Mouse (Mus musculus) CH12F3 (cell line): ENCODE data around the gene Thtpa.

Source experiments
- in situ Hi-C: fragments of 300-500 bp; cut with MboI; formaldehyde crosslinking; loops from 2 replicates; pipeline ENCODE4 v1.14.3; 2020; ENCODE audit warnings: low sequenced_read_pairs

Thtpa gene

GRCm38 (mm10) chr14:55104365-55104764, 9.8 kb downstream of the Thtpa start:
- in situ Hi-C loops: no loop called here

GRCm38 (mm10) chr14:55105386-55105785, 10.8 kb downstream of the Thtpa start:
- in situ Hi-C loops: no loop called here

DNA sequence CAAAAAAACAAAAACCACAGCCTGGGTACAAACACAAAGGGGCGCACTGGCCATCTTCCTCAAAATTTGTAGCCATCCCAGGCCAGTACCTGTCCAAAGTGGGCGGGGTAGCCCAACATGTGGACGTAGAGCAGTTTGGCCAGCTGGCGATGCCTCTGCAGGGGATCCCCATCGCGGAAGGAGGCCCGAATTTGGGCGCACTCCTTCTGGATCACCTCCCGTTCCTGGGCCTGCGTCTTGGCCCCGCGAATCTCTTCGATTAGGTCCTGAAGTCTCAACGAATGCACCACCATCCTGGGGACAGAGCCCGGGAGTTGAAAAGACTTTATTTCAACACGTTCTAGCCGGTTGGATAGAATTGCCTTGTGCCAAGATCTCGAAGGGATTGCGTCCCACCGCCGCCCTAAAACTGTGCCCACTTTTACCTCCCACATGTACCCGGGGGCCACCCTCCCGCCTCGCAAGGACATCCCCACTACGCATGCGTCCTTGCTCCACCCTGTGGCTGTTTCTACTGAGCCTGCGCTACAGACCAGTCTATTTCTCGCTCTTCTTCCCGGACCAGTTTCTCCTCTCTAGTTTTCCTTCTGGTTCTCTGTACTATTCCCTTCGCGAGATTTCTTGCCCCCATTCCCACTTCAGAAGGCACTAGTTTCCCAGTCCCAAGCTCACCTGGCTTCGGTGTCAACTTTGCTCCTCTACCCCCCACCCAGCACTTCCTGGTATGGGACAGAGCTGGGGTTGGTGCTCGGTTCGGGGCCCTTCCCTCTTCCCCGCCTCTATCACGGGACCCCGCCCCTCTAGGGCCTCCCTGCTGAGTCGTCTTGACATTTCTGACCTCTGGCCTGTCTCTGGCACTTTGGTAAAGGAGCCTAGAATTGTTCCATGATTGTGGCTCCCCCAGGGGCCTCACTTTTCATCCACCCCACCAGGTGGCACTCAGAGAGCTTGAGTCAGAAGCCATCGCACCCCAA, 11.5 kb downstream of the Thtpa start, which contains the start of gene Ap1g2:
TSS of gene Ap1g2 (minus strand) at position 758 of the 974 bp plus-strand sequence.
- in situ Hi-C loops: no loop called here

GRCm38 (mm10) chr14:55106990-55107389, 12.4 kb downstream of the Thtpa start:
- in situ Hi-C loops: no loop called here

DNA sequence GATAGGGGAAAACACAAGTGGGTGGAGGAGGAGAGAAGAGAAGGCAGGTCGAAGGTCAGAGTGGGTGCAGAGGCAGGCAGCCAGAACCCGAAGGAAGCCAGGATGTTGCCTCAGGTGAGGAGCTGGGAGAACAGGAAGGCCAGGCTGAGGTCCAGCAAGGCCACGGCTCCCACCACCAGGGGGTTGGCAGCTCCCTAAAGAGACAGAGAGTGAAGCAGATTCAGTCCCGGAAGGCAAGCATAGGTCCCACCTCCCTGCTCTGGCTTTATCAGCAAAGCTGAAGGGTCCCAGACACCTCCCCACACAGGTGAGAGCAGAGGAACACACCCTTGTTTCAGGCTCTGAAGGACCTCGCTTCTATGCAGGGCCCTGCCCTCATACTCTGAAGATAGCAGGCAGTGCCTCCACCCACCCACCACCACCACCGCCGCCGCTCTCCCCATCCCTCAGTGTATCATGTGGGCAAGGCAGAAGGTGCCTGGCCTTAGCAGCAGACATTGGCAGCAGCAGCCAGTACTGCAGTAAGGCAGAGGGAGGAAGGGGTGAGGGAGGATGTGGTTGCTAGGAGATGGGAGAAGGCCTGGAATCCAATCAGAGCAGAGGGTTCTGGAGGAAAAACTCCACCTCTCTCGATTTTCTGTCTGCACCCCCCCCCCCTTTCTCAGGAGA, 13.8 kb downstream of the Thtpa start:
- in situ Hi-C loops: no loop called here

- in situ Hi-C loops: no loop called here
Measured at GRCm38 (mm10) chr14:55109048-55109873, 14.7 kb downstream of the Thtpa start.

GRCm38 (mm10) chr14:55110076-55110475, 15.5 kb downstream of the Thtpa start:
- in situ Hi-C loops: no loop called here

DNA sequence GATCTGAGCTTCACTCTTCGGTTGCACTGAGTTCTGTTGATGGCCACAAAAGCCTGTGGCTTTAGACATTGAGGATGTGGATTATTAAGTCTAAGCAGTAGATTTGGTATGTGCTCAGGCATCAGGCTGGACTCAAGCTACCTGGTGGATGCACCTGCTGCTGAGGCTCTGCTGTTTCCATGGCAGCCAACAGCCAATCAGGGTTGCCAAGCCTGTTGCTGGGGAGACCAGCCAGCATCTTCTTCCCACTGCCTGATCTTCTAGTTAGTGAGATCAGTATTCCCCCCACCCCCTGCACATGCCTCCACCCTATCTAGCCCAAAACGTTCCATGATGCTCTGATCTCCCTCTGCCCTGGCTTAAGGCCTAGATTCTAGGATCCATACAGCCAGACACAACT, 17.1 kb downstream of the Thtpa start:
- in situ Hi-C loops: no loop called here

- in situ Hi-C loops: no loop called here
Measured at GRCm38 (mm10) chr14:55113351-55113974, 18.9 kb downstream of the Thtpa start.

GRCm38 (mm10) chr14:55113975-55114645, 19.5 kb downstream of the Thtpa start:
- in situ Hi-C loops: no loop called here

DNA sequence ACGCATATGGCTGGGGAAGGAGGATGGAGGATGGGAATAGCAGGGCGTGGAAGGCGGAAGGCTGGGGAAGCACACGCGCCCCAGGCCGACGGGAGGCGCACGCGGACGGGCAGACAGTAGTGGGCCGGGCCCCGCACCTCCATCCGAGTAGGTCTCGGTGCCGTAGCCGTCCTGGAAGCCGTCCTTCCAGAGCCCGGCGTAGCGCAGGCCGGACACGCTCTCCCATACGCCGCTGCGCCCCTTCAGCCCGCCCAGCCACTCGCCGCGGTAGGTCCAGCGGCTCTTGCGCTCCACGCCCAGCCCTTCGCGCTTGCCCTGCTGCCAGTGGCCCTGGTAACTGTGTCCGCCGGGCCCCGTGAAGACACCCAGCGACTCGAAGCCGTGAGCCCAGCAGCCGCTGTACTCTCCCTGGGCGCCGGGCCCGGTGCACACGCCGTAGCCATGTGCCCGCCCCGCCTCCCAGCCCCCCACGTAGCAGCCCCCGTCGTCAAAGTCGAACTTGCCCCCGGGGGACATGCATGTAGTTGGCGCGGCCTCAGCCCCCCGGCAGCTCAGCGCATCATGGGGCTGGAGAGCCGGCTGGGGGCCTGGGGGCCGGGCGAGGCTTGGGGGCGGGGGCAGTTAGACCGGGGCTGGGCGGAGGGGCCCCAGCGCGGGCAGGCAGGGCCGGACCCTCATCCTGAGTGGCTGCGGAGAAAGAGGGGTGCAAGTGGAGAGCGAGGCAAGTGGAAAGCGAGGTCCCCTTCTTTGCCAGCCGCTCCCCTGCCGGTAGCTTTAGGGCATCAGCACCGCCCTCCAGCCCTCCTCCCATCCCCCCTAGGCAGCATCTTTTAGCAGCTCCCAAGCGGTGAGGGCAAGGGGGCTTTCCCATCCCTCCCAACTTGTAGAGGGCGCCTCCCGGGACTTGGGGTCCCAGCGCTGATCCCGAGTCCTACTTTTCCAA, 20.4 kb downstream of the Thtpa start:
- in situ Hi-C loops: no loop called here

DNA sequence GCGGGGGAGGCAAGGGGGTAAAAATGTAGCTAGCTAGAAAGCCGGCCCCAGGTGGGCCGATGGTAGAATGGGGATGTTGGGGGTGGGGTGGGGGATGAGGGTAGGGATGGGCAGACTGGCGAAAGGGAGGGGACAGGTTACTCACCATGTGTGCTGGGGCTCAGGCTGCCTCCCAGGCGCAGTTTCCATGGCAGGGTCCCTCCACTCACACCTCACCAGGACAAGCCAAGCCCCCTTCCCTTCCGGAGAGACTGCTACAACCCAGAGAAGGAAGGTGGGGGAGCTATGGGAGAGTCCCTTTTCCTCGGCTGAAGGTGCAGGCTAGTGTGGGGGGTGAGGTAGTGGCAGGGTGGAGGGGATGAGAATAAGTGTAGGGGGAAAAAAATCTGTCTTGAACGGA, 21.3 kb downstream of the Thtpa start:
- in situ Hi-C loops: no loop called here

DNA sequence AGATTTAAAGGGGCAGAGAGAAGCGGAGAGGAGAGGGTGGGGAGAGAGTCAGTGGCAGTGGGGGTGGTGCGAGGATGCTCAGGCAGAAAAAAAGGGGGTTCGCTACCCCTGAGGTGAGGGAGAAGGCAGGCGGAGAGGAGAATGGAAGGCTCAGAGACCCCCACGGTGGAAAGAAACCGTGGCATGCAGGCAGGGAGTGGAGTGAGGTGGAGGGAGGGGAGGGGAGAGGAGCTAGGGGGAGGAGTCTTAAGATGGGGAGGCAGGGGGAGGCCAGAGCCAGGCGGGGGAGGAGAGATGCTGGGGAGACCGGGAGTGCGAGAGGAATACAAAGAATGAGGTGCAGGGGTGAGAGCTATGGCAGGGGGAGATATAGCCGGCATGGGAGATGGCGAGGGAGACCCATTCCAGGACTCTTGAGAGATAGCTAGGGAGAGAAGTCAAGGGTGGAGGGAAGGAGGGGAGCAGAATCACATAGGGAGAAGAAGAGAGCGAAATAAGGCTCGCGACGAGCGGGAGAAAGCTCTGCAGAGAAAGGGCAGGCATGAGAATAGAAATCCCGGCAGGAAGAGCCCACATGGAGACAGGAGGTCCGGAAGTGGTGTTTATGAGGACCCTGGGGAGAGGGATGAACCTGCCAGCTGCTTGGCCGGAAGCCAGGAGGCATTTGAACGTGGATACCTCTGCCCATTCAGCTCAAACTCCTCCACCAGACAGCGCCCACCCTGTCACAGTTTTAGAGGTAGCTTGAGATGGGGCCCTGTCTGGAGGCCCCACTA, 22.0 kb downstream of the Thtpa start, which contains the start of gene Jph4:
TSS of gene Jph4 (minus strand) at position 511 of the 776 bp plus-strand sequence.
- in situ Hi-C loops: no loop called here

DNA sequence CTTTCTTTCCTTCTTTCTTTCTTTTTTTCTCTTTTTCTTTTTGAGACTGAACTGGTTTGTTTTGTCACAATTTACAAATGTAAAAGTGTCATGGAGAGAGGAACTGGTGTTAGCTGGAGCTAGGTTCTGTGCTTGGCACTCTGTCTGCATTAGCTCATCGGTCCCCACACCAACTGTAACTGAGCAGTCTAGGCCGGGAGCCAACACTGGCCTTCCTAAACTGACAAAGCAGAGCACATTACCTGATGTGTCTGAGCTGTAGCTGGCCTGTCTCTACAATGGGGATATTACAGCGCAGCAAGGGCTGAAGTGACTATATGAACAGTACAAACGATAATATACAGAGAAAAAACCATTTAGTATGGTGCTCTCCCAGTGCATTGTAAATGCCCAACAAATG, 24.3 kb downstream of the Thtpa start:
- in situ Hi-C loops: no loop called here

DNA sequence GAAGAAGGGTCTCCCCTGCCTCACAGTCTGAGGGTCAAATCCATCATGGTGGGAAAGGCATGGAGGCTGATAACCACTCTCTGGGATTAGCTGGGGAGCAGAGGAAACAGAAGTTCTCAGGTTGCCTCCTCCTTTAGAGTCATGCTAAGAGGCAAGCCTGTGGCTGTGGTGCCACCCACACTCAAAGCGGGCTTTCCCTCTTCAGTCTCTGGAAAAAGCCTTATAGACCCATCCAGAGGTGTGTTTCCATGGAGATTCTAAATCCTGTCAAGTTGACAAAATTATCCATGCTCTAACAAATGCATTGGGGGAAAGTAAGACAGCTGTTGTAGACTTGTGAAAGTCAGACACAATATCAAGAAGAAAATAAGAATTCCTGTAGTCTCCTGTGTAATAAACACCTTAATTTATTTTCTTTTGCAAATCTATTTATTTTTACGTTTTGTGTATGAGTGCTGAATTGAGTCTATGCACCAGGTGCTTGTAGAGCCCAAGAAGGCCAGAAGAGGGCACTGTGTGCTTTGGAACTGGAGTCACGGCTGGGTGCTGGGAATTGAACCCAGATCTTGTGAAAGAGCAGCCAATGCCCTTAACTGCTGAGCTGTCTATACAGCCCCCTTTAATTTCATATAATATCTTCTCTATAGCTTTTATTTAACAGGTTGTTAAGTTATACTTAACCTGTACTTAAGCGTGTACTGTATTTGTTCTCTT, 25.0 kb downstream of the Thtpa start:
- in situ Hi-C loops: no loop called here

DNA sequence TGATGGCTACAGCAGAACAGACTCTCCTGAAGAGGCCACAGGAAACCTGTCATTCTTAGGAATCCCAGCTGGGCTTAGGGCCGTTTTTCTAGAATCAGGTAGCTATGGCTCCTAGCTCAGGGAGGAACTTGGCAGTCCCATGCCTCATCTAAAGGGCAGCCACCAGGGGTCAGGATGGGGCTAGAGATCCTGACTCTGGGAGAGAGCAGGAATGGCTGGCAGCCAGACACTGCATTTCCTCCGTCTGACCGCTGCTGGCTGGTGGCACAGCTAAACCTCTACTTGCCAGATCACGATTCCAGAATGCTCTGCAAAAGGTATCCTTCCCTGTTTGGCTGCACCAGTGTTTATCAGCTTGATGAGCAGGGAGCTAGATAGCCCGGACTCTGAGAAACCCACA, 27.4 kb downstream of the Thtpa start:
- in situ Hi-C loops: no loop called here

GRCm38 (mm10) chr14:55122359-55122758, 27.8 kb downstream of the Thtpa start:
- in situ Hi-C loops: no loop called here

GRCm38 (mm10) chr14:55125711-55126110, 31.1 kb downstream of the Thtpa start:
- in situ Hi-C loops: no loop called here
